Mouse (Mus musculus) left cerebral cortex, postnatal 4 days (tissue): Measurements from ENCODE around the gene Crygs. TPM values are rescaled to one million over a fixed set of nuclear protein-coding genes. Genes with fewer than 3 reads are reported as not detected.
A peak's percentile ranks its signal among the peaks of the same experiment; 100 is the strongest.

Source experiments
- DNase-seq: peaks from one replicate; pipeline ENCODE4 v3.0.0-alpha.2; 2022
- intact Hi-C: fragments of 180-260 bp; cut with DNase I; formaldehyde crosslinking; loops from one replicate; pipeline ENCODE4 v1.15.1; 2025
- total RNA-seq, 2 experiments: library from RNA; stranded (reverse); gene quantifications; 2 replicates each; pipeline ENCODE4 v1.2.3; 2021

Crygs gene
- not detected for total RNA-seq

GRCm38 (mm10) chr16:22811477-22811876 is at the start of gene Crygs:
Gene Crygs (minus strand): TSS chr16:22811577.
- DNase-seq, result no peak
- intact Hi-C loops, result no loop called here

GRCm38 (mm10) chr16:22857431-22858113 is 46.2 kb upstream of the Crygs start, which contains the start of the genes Tbccd1 and Dnajb11:
Gene Tbccd1 (minus strand): TSS chr16:22857669.
Gene Dnajb11 (plus strand): TSS chr16:22857845.
- intact Hi-C loops, result no loop called here
- peak; percentile 98 for DNase-seq

- no peak for DNase-seq
- intact Hi-C loops, result no loop called here
Measured at GRCm38 (mm10) chr16:22856773-22857172, 45.4 kb upstream of the Crygs start.

- no peak for DNase-seq
- intact Hi-C loops, result no loop called here
Measured at GRCm38 (mm10) chr16:22852709-22853108, 41.3 kb upstream of the Crygs start.

GRCm38 (mm10) chr16:22848331-22848730 is 37.0 kb upstream of the Crygs start:
- intact Hi-C loops, result no loop called here
- no peak for DNase-seq

- intact Hi-C loops, result no loop called here
- no peak for DNase-seq
Measured at GRCm38 (mm10) chr16:22847686-22848085, 36.3 kb upstream of the Crygs start.

- DNase-seq, result no peak
- intact Hi-C loops, result no loop called here
Measured at GRCm38 (mm10) chr16:22845481-22845880, 34.1 kb upstream of the Crygs start.

DNA sequence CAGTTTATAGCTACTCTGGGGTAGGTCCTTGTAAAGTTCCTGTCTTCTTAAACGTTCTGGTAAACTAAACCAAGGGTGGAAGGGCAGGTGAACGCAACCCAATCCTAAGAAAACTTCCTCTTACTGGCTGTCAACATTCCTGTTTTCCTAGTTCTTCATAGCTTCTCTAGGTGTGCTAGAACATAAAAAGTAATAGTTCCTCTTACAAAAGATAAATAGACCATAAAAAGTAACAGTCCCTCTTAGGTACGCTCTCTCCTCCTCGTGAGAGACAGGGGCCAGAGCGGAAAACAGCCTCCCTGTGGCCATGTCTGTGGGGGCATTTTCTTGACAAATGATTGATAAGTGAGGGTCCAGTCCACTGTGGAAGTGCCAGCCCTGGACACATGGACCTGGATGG is 33.5 kb upstream of the Crygs start:
- intact Hi-C loops, result no loop called here

DNA sequence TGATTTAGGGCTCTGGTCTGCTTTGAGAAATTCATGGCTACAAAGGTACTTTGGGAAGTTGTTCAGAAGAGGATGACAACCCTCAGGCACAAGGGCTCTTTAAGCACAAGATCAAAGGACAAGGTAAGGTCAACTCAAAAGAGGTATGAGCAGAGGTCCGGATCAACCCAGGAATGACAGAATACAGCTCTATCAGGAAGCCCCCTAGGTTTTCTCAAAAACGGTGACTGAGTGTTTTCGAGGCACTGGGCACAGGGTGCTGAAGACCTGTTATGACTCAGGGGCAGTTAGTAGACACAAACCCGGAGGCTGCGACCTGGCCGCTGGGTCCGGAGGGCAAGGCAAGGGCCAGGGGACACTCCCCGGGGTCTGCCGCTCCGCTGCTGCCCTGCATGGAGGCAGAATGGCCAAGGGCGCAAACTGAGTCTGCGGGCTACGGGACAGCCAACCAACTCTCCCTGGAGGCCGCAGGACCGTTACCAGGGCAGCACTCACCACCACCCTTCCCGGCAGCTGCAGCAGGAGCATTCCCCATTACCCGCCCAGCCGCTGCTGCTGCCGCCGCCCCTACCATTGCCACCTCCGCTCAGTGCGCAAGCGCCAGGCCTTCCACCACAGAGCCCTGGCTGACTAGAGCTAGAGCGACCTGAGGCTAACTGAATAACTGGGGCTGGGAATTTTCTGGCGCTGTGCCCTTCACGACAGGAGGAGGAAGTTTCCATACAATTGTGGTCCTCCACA is 32.9 kb upstream of the Crygs start:
- intact Hi-C loops, result no loop called here
- DNase-seq, result peak; percentile 89

More for the DNA sequence above, 33.5 kb upstream of the Crygs start:
- no peak for DNase-seq

- intact Hi-C loops, result no loop called here
Measured at GRCm38 (mm10) chr16:22842871-22843270, 31.5 kb upstream of the Crygs start.

GRCm38 (mm10) chr16:22839146-22839857 is 27.9 kb upstream of the Crygs start:
- intact Hi-C loops, result no loop called here

More at GRCm38 (mm10) chr16:22842871-22843270, 31.5 kb upstream of the Crygs start:
- DNase-seq, result no peak

GRCm38 (mm10) chr16:22832932-22833525 is 21.7 kb upstream of the Crygs start:
- intact Hi-C loops, result no loop called here

More at GRCm38 (mm10) chr16:22839146-22839857, 27.9 kb upstream of the Crygs start:
- no peak for DNase-seq

DNA sequence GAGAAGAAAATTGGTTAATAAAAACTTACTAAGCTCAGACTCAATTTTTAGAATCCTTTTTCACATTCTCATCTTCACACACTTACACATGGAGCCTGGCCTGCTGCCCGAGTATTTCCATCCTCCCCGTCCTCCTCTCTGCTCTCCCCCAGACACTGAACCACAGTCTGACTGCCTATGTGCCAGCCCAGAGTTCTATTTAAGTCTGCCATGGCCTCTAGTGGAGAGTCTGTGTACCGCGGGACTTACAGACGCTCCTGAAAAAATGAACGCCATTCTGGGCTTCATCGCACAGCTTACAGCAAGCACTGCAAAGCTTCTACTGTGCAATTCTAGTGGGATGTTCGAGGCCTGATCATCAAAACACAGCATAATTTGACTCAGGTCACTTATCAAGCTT is 9.4 kb upstream of the Crygs start:
- no peak for DNase-seq
- intact Hi-C loops, result no loop called here

More at GRCm38 (mm10) chr16:22832932-22833525, 21.7 kb upstream of the Crygs start:
- no peak for DNase-seq

DNA sequence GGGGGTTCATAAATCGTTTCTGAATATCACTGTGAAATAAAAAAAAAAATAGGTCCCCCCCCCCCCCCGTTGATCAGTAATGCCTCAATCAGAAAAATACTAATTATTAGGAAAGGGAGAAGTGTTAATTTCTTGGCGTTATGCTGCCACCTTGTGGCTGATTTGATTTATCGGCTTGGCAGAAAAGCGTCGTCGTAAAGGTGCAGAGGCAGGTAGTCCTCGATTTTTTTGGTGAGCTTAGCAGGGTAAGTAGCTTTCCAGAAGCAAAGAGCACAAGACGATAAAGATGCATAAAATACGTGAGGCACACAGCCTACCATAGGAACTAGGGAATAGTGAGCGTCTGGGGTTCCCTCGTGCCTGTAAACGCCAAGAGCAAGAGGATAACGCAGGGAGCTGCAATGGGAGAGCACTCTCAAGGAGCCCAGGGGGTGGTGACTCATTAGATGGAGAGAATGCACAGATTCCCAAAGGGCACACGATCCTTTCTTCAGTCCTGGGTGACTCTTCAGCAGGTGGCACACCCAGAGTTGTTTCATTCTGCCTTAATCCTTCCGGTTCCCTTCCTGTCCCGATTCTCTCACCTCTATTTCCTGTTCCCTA is 3.8 kb downstream of the Crygs start:
- DNase-seq, result peak; percentile 60
- intact Hi-C loops, result loop anchor here (5.0 kb wide), 1 partner anchor 495 kb away; no protein-coding TSS in a partner anchor

GRCm38 (mm10) chr16:22802786-22803185 is 8.6 kb downstream of the Crygs start:
- DNase-seq, result no peak
- intact Hi-C loops, result loop anchor here (5.0 kb wide), 1 partner anchor 220 kb away; no protein-coding TSS in a partner anchor

DNA sequence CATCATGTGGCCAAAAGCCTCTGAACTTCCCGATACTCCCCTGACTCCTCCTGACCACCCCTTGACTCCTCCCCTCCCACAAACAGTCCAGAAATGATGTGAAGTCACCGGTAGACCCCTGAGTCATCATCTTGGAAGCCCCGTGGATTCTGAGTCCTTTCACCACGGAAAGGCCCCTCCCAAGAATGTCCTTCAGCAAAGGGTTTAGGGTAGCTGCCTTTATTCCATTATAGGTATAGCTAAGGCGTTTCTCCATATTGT is 10.6 kb downstream of the Crygs start:
- intact Hi-C loops, result loop anchor here (5.0 kb wide), 1 partner anchor 218 kb away; no protein-coding TSS in a partner anchor
- no peak for DNase-seq

DNA sequence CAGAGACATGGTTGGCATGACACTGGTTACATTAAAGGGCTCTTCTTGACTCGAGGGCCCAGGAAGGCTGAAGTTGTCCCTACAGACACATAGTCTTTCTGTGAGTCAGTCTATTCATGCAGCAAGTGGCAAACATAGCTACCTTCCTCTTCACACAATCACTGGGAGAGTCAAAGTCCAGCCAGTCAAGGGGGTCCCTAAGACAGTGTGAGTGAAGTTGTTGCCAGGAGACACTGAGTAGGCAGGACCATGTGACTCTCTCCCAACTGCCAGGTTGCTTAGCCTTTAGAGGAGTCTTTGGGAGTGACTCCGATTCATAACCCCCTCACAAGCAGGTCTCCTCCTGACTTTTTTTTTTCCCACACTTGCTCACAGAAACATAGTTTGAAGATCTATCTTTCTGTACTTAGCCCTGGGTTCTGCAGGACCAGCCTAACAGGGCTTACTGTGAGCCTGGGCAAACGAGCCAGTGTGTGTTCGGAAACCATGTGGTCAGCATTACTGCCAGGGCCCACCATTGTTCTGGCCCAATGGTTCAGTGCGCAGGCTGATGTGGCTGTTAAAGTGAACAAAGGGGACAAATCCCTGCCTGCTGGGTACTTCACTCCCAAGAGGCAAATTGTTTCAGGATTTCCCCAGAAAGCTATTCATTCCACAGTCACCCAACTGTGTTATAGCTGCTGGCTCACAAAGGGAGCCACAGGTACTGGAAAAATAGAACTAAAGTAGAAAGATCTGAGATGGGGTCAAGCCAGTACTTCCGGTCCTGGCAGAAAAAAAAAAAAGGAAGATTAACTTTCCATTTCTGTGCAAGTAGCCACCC is 11.1 kb downstream of the Crygs start:
- DNase-seq, result peak; percentile 46
- intact Hi-C loops, result loop anchor here (5.0 kb wide), 1 partner anchor 218 kb away; no protein-coding TSS in a partner anchor

- intact Hi-C loops, result no loop called here
- no peak for DNase-seq
Measured at GRCm38 (mm10) chr16:22798520-22798919, 12.9 kb downstream of the Crygs start.

DNA sequence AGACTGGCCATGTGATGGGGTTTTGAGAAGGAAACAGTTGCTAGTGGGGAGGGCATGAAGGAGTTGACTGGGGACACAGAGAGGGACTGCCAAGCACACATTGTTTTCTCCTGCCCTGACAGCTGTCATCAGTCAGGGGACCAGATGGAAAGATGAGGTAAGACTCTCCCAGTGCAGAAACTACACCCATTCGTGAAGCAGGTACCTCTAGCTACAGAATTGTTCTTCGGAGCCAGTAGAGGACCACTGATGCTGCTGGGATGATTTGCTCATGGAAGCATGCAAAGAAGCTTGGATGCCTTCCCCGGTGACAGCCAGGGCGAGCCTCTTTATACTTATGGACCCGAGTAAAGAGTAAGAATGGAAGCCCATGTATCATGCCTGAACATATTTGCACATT is 13.9 kb downstream of the Crygs start:
- intact Hi-C loops, result no loop called here

DNA sequence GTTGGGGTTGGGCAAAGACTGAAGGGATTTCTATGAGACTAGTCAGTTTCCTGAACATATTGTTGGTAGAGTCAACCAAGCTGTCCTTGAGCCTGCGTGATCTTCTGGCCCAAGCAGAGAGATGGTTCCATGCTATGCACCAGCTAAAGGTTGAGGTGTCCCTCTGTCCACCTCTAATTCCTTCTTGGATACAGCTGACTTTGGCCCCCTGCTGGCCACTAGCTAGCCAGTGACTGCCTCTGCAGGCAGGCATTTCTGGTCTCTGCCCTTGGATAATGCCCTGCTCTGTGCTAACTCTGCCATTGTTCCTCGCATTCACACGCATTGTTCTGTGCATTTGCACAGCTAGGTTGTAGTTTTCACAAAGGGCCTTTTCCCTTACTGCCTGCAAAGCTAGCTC is 15.9 kb downstream of the Crygs start:
- intact Hi-C loops, result no loop called here
- DNase-seq, result no peak

More for the DNA sequence above, 13.9 kb downstream of the Crygs start:
- no peak for DNase-seq
